Mouse (Mus musculus) midbrain, postnatal 0 days (tissue): ENCODE results near the gene Dstyk. TPM values are rescaled to one million over a fixed set of nuclear protein-coding genes. Genes with fewer than 3 reads are reported as not detected.

ENCODE experiments used
- ATAC-seq: fragments of 200-750 bp; cut with Nextera tagmentation; 2 replicates; pipeline ENCODE4 v1.8.0; 2017; ENCODE audit warnings: moderate number of reproducible peaks, mild to moderate bottlenecking, moderate TSS enrichment, moderate library complexity; ENCODE audit not compliant: low FRiP score
- DNase-seq: peaks from one replicate; pipeline ENCODE4 v3.0.0-alpha.2; 2015; ENCODE audit warnings: low spot score
- H3K27ac ChIP-seq: fragments of 300-500 bp; sonication (generic); 2 replicates; pipeline ENCODE4 v1.5.1; 2014; ENCODE audit warnings: low read depth, mild to moderate bottlenecking, low read length, mixed read lengths
- H3K27me3 ChIP-seq: fragments of 300-500 bp; sonication (generic); 2 replicates; pipeline ENCODE4 v1.6.1; 2014; ENCODE audit warnings: low read length, control low read depth, mixed read lengths; ENCODE audit not compliant: insufficient read depth
- H3K36me3 ChIP-seq: fragments of 300-500 bp; sonication (generic); 2 replicates; pipeline ENCODE4 v1.6.1; 2014; ENCODE audit warnings: low read length, control low read depth, mixed read lengths; ENCODE audit not compliant: insufficient read depth
- H3K4me1 ChIP-seq: fragments of 300-500 bp; sonication (generic); 2 replicates; pipeline ENCODE4 v1.6.1; 2014; ENCODE audit warnings: mild to moderate bottlenecking, control low read depth, antibody characterized with exemption, low read length, mixed read lengths; ENCODE audit not compliant: insufficient read depth
- H3K4me2 ChIP-seq: fragments of 300-500 bp; sonication (generic); 2 replicates; pipeline ENCODE4 v1.6.1; 2014; ENCODE audit warnings: low read depth, mild to moderate bottlenecking, low read length, mixed read lengths; ENCODE audit not compliant: poor library complexity, severe bottlenecking
- H3K4me3 ChIP-seq: fragments of 300-500 bp; sonication (generic); 2 replicates; pipeline ENCODE4 v1.5.1; 2014; ENCODE audit warnings: low read depth, mild to moderate bottlenecking, low read length, moderate library complexity
- H3K9ac ChIP-seq: fragments of 300-500 bp; sonication (generic); replicated peaks from 2 replicates; pipeline ENCODE4 v1.6.1; 2014; ENCODE audit warnings: mild to moderate bottlenecking, low read length, moderate library complexity, mixed read lengths; ENCODE audit not compliant: poor library complexity, severe bottlenecking
- H3K9me3 ChIP-seq: fragments of 300-500 bp; sonication (generic); 2 replicates; pipeline ENCODE4 v1.6.1; 2016; ENCODE audit warnings: low read length, control low read depth
- CTCF ChIP-seq: IDR thresholded peaks from 2 replicates; pipeline ENCODE4 v1.5.1; 2016; ENCODE audit warnings: antibody characterized with exemption, mild to moderate bottlenecking
- WGBS: fragments of 180-500 bp; shearing (Covaris S2); extraction: QIAGEN DNeasy Blood & Tissue Kit; methylation state at CpG from one replicate; pipeline ENCODE4 v1.1.7; 2014; 5-methylcytosine and 5-hydroxymethylcytosine counted together
- polyA plus RNA-seq: library from polyadenylated mRNA; unstranded; fragments of >200 nt; fragmentation: Nextera tagmentation; extraction: Ambion mirVana; gene quantifications from 2 replicates; pipeline ENCODE4 v1.2.1, GENCODE M21; 2015
- total RNA-seq: library from RNA; depleted of rRNA; stranded (reverse); fragments of >200 nt; gene quantifications from 2 replicates; pipeline ENCODE4 v1.2.3, GENCODE M21; 2014

The Dstyk gene
- total and polyA plus RNA-seq, 2 experiments from 2014 or later: 5.6 to 21.2 TPM

DNA sequence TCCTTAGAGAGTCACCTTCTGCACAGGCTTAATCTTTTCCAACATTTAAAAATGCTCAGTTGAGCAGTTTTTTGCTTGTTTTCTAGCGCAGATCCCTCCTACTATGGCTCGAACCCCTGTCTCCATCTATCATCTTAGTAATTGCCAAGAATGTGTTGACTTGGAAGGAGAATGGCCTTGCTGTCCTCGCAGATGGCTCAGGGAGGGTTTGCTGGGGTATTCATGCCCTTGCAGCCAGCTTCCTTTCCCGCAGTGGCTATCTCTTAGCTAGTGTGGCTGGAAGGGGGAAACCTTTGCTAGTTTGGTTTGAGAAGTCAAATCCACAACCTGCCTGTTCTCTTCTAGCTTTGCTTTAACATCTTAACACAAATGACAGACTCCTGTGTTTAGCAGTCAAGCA is 31.6 kb upstream of the Dstyk start:
- Histone ChIP-seq H3K27me3 (no peaks in the 10 kb centered on the region), H3K27ac (no peak overlapping the region), H3K9ac (no peak overlapping the region), H3K9me3 (no peaks in the 10 kb centered on the region), H3K4me3 (no peak overlapping the region), H3K4me2 (no peak overlapping the region), H3K36me3 (no peaks in the 10 kb centered on the region), H3K4me1 (peaks cover 33% of the 10 kb centered on the region)
- no peak for ATAC-seq
- WGBS: 77% methylated on average over 4 of the region's 4 CpGs
- no peak for TF ChIP-seq CTCF
- no peak for DNase-seq

DNA sequence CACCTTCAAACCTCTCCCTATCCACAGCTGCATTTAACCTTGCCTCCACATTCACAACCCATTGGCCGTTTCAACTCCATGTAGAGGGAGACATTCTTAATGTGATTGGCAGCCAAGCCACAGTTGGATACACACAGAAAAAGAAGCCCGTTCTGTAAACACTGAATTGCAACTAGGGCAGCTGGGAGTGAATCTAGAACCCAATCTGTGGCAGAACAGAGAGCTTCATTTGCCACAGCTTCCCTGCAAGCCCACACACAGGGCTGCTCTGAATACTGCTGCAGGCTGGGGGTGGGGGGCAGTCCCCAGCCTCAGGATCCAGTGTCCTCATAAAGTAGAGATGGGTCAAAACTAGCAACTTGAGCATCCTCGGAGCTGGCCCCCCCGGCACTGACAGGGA is 31.1 kb upstream of the Dstyk start:
- ATAC-seq: no peak
- Histone ChIP-seq H3K4me3 (no peak overlapping the region), H3K9me3 (no peaks in the 10 kb centered on the region), H3K36me3 (no peaks in the 10 kb centered on the region), H3K4me1 (peaks cover 33% of the 10 kb centered on the region), H3K4me2 (no peak overlapping the region), H3K27ac (no peak overlapping the region), H3K27me3 (no peaks in the 10 kb centered on the region), H3K9ac (no peak overlapping the region)
- 72% methylated on average over 4 of the region's 4 CpGs for WGBS
- DNase-seq: no peak
- TF ChIP-seq CTCF: no peak

DNA sequence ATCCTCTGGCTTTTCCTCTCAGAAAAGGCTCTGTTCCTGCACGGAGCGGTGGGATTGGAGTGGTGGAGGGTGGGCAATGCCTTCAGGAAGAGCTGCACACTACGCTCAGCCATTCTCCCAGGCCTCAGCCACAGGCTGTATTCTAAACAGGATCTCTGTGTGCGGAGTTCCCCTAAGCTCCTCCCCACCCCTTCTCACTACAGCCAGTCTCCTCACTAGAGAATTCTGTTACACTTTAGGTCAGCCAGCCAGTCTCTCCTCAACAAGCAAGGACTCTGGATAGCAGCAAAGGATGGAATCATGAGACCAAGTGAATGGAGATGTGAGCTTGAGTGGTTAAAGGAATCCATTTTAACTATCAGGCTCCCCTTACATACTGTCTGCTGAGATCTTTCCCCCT is 29.4 kb upstream of the Dstyk start:
- no peak for ATAC-seq
- WGBS: 16% methylated on average over 4 of the region's 4 CpGs
- H3K4me3 ChIP-seq: peak overlapping the region; percentile 79
- TF ChIP-seq CTCF: no peak
- H3K4me2 ChIP-seq: peak overlapping the region; percentile 87
- H3K27me3 ChIP-seq: no peaks in the 10 kb centered on the region
- no peaks in the 10 kb centered on the region for H3K36me3 ChIP-seq
- no peaks in the 10 kb centered on the region for H3K9me3 ChIP-seq
- peak; percentile 44 for DNase-seq
- H3K27ac ChIP-seq: peak overlapping the region; percentile 55; the same call in 1 of the 2 replicates
- H3K4me1 ChIP-seq: peaks cover 33% of the 10 kb centered on the region
- peak overlapping the region; percentile 36; the same call in 1 of the 2 replicates for H3K9ac ChIP-seq

DNA sequence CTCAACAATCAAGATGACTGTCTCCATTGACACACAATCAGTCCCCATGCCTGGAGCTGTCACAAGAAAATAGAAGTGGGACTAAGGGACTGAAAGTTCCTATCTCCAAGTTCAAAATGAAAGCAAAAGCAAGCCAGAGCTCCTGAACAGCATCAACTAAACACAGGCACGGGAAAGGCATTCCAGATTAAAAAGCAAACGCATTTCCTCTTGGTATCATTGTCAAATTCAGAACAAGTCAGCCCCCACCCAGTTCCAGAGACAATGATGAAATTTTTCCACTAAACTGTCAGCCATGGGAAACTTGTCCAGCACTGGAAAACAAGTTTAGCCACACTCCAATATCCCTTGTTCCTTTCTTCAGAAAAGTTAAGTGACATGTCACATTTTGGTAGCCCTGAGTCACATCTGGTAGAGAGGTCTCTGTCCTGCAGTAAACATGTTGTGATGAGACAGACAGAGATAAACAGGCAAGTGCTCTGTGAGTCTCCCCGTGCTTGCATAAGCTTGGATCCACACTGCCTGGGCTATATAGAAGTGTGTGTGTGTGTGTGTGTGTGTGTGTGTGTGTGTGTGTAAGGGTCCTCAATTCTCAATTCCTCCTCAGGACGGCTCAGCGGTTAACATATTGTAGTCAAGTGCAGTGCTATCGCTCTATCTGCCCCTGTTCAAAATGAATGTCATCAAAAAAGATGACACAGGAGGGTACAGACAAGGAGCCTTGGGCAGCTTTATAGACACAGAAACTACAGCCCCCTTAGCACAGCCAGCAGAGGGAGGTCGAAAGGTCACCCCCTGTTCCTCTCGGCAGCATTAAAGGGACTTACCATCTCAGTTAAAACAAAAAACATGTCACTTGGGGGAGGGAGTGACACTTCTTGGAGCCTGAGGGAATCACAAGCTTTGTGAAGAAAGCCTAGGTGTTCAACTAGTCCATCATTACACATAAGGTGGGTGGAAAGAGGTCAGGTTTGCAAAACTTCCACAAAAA is 28.2 kb upstream of the Dstyk start:
- Histone ChIP-seq H3K27ac (no peak overlapping the region), H3K9me3 (no peaks in the 10 kb centered on the region), H3K36me3 (no peaks in the 10 kb centered on the region), H3K4me3 (peak overlapping the region; percentile 79), H3K9ac (peak overlapping the region; percentile 90), H3K4me2 (peak overlapping the region; percentile 87), H3K4me1 (peaks cover 33% of the 10 kb centered on the region), H3K27me3 (no peaks in the 10 kb centered on the region)
- ATAC-seq (no peak), DNase-seq (no peak)
- WGBS: 33% methylated on average over 8 of the region's 8 CpGs
- TF ChIP-seq CTCF: no peak

DNA sequence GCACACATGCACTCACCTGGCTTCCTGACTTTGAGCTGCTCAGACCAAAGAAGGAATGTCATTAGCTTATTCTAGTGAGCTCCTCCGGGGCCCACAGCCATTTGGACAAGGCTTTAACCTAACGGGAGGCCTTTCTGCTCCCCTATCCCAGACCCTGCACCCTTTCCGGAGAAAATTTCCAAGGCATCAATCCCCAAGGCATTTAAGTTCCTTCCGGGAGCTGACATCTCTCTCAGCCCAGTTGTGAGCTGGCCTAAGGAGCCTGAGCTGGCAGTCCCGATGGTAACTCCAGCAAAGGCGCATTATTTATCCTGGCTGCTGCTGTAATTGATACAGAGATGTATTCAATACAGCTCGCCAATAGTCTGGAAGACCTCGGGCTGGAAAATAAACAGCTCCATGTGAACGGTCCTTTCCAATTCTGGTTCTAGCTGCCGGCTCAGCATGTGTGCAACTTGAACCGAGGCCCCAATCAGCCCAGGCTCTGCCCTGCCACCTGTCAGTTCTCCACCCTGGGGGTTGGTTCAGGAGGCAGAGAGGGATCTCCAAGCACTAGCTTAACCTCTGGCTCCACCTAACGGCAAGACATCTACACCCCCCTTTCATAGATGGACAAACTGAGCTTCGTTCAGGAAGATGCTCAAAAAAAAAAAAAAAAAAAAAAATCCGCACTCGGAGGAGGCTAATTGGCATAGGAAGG is 27.3 kb upstream of the Dstyk start:
- Histone ChIP-seq H3K27me3 (no peaks in the 10 kb centered on the region), H3K36me3 (no peaks in the 10 kb centered on the region), H3K4me2 (peak overlapping the region; percentile 87), H3K4me1 (peaks cover 25% of the 10 kb centered on the region), H3K9ac (peak overlapping the region; percentile 90), H3K9me3 (no peaks in the 10 kb centered on the region), H3K27ac (peak overlapping the region; percentile 7; the same call in 1 of the 2 replicates), H3K4me3 (peak overlapping the region; percentile 79)
- DNase-seq (peak; percentile 69), ATAC-seq (no peak)
- WGBS: 6% methylated on average over 15 of the region's 15 CpGs
- TF ChIP-seq CTCF: peak; percentile 64
